8 mouse cellular contexts compared by ENCODE assay signal in the genomic region with DNA sequence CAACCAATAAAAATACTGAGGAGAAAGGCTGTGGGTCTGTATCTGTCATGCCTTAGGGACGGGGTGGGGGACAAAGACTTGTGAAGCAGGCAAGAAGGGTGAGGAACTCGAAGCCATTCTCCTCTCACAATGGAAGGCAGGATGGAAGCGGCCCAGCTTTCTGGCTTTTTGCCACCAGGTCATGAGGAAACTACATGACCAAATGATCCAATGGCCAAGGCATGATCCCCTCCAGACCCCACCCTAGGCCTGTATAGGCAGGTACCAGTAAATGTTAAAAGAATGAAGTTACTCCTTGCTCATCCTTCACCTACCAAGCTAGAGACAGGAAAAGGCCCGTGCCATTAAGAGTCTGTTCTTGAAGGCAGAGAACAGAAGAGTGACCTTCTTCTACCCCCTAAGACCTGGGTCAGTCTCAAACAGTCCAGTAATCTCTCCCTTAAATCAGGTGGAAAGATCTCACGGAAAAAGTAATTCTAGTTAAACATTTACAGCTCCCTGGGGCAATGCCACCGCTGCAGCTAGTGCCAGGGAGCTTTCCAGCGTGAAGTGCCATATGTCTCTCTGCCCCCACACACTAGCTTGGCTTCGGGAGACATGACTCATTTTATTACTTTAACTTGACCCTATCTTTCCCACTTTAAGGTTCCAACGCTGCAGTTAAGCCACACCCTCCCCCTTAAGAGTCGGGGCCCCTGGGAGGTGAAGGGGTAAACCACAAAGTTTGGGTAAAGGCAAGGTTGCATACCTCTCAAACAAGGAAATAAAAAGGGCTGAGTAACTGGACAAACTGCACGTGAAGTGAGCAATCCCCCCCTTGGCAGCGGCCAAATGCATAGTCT. TPM values are rescaled to one million over a fixed set of nuclear protein-coding genes. Genes with fewer than 3 reads are reported as not detected.
A peak's percentile ranks its signal among the peaks of the same experiment; 100 is the strongest.
DNase-seq lines count a peak whose midpoint lies in the region; ATAC-seq lines count a peak whose summit lies in the region.

No protein-coding gene starts in this region.

- H3K27ac ChIP-seq in neural tube, embryonic 11.5 days (ENCODE audit: low read depth, low read length): no peak overlapping the region
- H3K27ac ChIP-seq in embryonic facial prominence, embryonic 10.5 days (replicated peaks): peak overlapping the region; percentile 87
- H3K27ac ChIP-seq in intestine, embryonic 16.5 days (ENCODE audit: low read length): peak overlapping the region; percentile 84
- H3K27ac ChIP-seq in liver, embryonic 15.5 days (replicated peaks): peak overlapping the region; percentile 69
- peak overlapping the region; percentile 62 for H3K27ac ChIP-seq in stomach, embryonic 14.5 days (ENCODE audit: low read length)

- peak overlapping the region; percentile 77 for H3K4me3 ChIP-seq in neural tube, embryonic 11.5 days (ENCODE audit: low read depth, low read length)
- peak overlapping the region; percentile 89 for H3K4me3 ChIP-seq in embryonic facial prominence, embryonic 10.5 days
- peak overlapping the region; percentile 63 for H3K4me3 ChIP-seq in intestine, embryonic 16.5 days (ENCODE audit: low read length)
- H3K4me3 ChIP-seq in liver, embryonic 15.5 days (replicated peaks): peak overlapping the region; percentile 72
- H3K4me3 ChIP-seq in stomach, embryonic 14.5 days (ENCODE audit: low read depth, low read length): peak overlapping the region; percentile 70

- H3K9ac ChIP-seq in neural tube, embryonic 11.5 days (ENCODE audit: low read length): peak overlapping the region; percentile 77
- H3K9ac ChIP-seq in intestine, embryonic 16.5 days (ENCODE audit: low read depth, low read length): peak overlapping the region; percentile 68
- H3K9ac ChIP-seq in liver, embryonic 15.5 days: peak overlapping the region; percentile 70
- peak overlapping the region; percentile 45; the same call in 1 of the 2 replicates for H3K9ac ChIP-seq in stomach, embryonic 14.5 days (replicated peaks; ENCODE audit: low read depth, low read length)

- H3K9me3 ChIP-seq in neural tube, embryonic 11.5 days (ENCODE audit: control insufficient read depth, low read length): no peaks in the 10 kb centered on the region
- H3K9me3 ChIP-seq in embryonic facial prominence, embryonic 10.5 days: no peaks in the 10 kb centered on the region
- H3K9me3 ChIP-seq in intestine, embryonic 16.5 days (ENCODE audit: control insufficient read depth, low read length): no peaks in the 10 kb centered on the region
- H3K9me3 ChIP-seq in liver, embryonic 15.5 days (replicated peaks): no peaks in the 10 kb centered on the region
- no peaks in the 10 kb centered on the region for H3K9me3 ChIP-seq in stomach, embryonic 14.5 days (ENCODE audit: control insufficient read depth, low read depth, low read length)

- H3K4me1 ChIP-seq in neural tube, embryonic 11.5 days (ENCODE audit: control insufficient read depth, insufficient read depth, low read length): peaks cover 12% of the 10 kb centered on the region
- H3K4me1 ChIP-seq in embryonic facial prominence, embryonic 10.5 days: peaks cover 39% of the 10 kb centered on the region
- peaks cover 29% of the 10 kb centered on the region for H3K4me1 ChIP-seq in intestine, embryonic 16.5 days (ENCODE audit: control insufficient read depth, insufficient read depth, low read length)
- H3K4me1 ChIP-seq in liver, embryonic 15.5 days (replicated peaks): peaks cover 38% of the 10 kb centered on the region
- peaks cover 15% of the 10 kb centered on the region for H3K4me1 ChIP-seq in stomach, embryonic 14.5 days (ENCODE audit: control insufficient read depth, insufficient read depth, low read length)

- WGBS in neural tube, embryonic 11.5 days: 72% methylated on average over 12 of the region's 12 CpGs
- 80% methylated on average over 12 of the region's 12 CpGs for WGBS in embryonic facial prominence, embryonic 10.5 days
- WGBS in intestine, embryonic 16.5 days: 42% methylated on average over 12 of the region's 12 CpGs
- 40% methylated on average over 12 of the region's 12 CpGs for WGBS in liver, embryonic 15.5 days (ENCODE audit: insufficient replicate concordance)
- 57% methylated on average over 12 of the region's 12 CpGs for whole genome bisulfite sequencing in stomach, embryonic 14.5 days

- no peak for ATAC-seq in neural tube, embryonic 11.5 days (ENCODE audit: insufficient read depth, low FRiP score, low TSS enrichment)
- peak; percentile 78 for ATAC-seq in intestine, embryonic 16.5 days
- ATAC-seq in liver, embryonic 15.5 days (ENCODE audit: insufficient read depth): no peak
- no peak for ATAC-seq in stomach, embryonic 14.5 days (ENCODE audit: insufficient number of reproducible peaks, insufficient read depth, low FRiP score, low read depth)

- DNase-seq in neural tube, embryonic 11.5 days (ENCODE audit: low spot score): no peak
- DNase-seq in neural tube, embryonic 10.5 days (ENCODE audit: extremely low spot score, low spot score): no peak
- no peak for DNase-seq in embryonic facial prominence, embryonic 10.5 days (ENCODE audit: low spot score)
- DNase-seq in ovary, adult 18-20 months (ENCODE audit: low spot score): no peak
- no peak for DNase-seq in cerebellum, postnatal 36 days

- peak overlapping the region; percentile 92 for H3K4me2 ChIP-seq in neural tube, embryonic 11.5 days (ENCODE audit: low read depth)
- H3K4me2 ChIP-seq in intestine, embryonic 16.5 days (ENCODE audit: low read depth, low read length): peak overlapping the region; percentile 82
- H3K4me2 ChIP-seq in liver, embryonic 15.5 days: peak overlapping the region; percentile 83
- H3K4me2 ChIP-seq in stomach, embryonic 14.5 days (replicated peaks; ENCODE audit: low read depth, low read length): peak overlapping the region; percentile 95

- H3K36me3 ChIP-seq in neural tube, embryonic 11.5 days (ENCODE audit: control insufficient read depth, insufficient read depth, low read length): no peaks in the 10 kb centered on the region
- H3K36me3 ChIP-seq in embryonic facial prominence, embryonic 10.5 days (replicated peaks): peaks cover 18% of the 10 kb centered on the region
- H3K36me3 ChIP-seq in intestine, embryonic 16.5 days (ENCODE audit: control insufficient read depth, insufficient read depth, low read length): no peaks in the 10 kb centered on the region
- H3K36me3 ChIP-seq in liver, embryonic 15.5 days (replicated peaks): peaks cover 16% of the 10 kb centered on the region
- H3K36me3 ChIP-seq in stomach, embryonic 14.5 days (ENCODE audit: control insufficient read depth, insufficient read depth, low read length): peaks cover 2% of the 10 kb centered on the region; the same call in 1 of the 2 replicates

- no peaks in the 10 kb centered on the region for H3K27me3 ChIP-seq in neural tube, embryonic 11.5 days (ENCODE audit: control insufficient read depth, insufficient read depth, low read length)
- peaks cover 40% of the 10 kb centered on the region for H3K27me3 ChIP-seq in embryonic facial prominence, embryonic 10.5 days (replicated peaks; ENCODE audit: low read depth, poor library complexity, severe bottlenecking)
- no peaks in the 10 kb centered on the region for H3K27me3 ChIP-seq in intestine, embryonic 16.5 days (replicated peaks; ENCODE audit: control insufficient read depth, insufficient read depth, low read length)
- 0 out of 2 replicates have a peak, but pooled peaks cover 4% of the 10 kb centered on the region for H3K27me3 ChIP-seq in liver, embryonic 15.5 days
- H3K27me3 ChIP-seq in stomach, embryonic 14.5 days (ENCODE audit: control insufficient read depth, insufficient read depth, low read length): no peaks in the 10 kb centered on the region

RNA-seq across cellular contexts. Expression of a gene that starts 1.2 kb away (rescaled TPM):
- polyA plus RNA-seq in neural tube, embryonic 11.5 days (2014; fragmentation: Nextera tagmentation; extraction: Ambion mirVana): 1.6 and 2.5 TPM in 2 replicates
- polyA plus RNA-seq in embryonic facial prominence, embryonic 10.5 days (2016; fragmentation: Nextera tagmentation; extraction: Ambion mirVana): 1.3 and 1.4 TPM in 2 replicates
- 0.84 and 1.0 TPM in 2 replicates for polyA plus RNA-seq in intestine, embryonic 16.5 days (2015; fragmentation: Nextera tagmentation; extraction: Ambion mirVana)
- polyA plus RNA-seq in liver, embryonic 15.5 days (2015; fragmentation: Nextera tagmentation; extraction: Ambion mirVana): 0.67 TPM in 2 replicates
- 0.87 and 1.6 TPM in 2 replicates for polyA plus RNA-seq in stomach, embryonic 14.5 days (2014; fragmentation: Nextera tagmentation; extraction: Ambion mirVana)

RNA-seq across cellular contexts. Expression of a gene that starts 1.3 kb away (rescaled TPM):
- 190 and 196 TPM in 2 replicates for polyA plus RNA-seq in neural tube, embryonic 11.5 days (2014; fragmentation: Nextera tagmentation; extraction: Ambion mirVana)
- polyA plus RNA-seq in embryonic facial prominence, embryonic 10.5 days (2016; fragmentation: Nextera tagmentation; extraction: Ambion mirVana): 200 and 203 TPM in 2 replicates
- 258 and 278 TPM in 2 replicates for polyA plus RNA-seq in intestine, embryonic 16.5 days (2015; fragmentation: Nextera tagmentation; extraction: Ambion mirVana)
- polyA plus RNA-seq in liver, embryonic 15.5 days (2015; fragmentation: Nextera tagmentation; extraction: Ambion mirVana): 80.5 and 87.1 TPM in 2 replicates
- polyA plus RNA-seq in stomach, embryonic 14.5 days (2014; fragmentation: Nextera tagmentation; extraction: Ambion mirVana): 207 and 215 TPM in 2 replicates

RNA-seq across cellular contexts. Expression of a gene that starts 17.2 kb away (rescaled TPM):
- polyA plus RNA-seq in neural tube, embryonic 11.5 days (2014; fragmentation: Nextera tagmentation; extraction: Ambion mirVana): 6.4 and 7.6 TPM in 2 replicates
- 6.0 and 8.3 TPM in 2 replicates for polyA plus RNA-seq in embryonic facial prominence, embryonic 10.5 days (2016; fragmentation: Nextera tagmentation; extraction: Ambion mirVana)
- polyA plus RNA-seq in intestine, embryonic 16.5 days (2015; fragmentation: Nextera tagmentation; extraction: Ambion mirVana): 10.2 and 10.8 TPM in 2 replicates
- 5.1 and 6.7 TPM in 2 replicates for polyA plus RNA-seq in liver, embryonic 15.5 days (2015; fragmentation: Nextera tagmentation; extraction: Ambion mirVana)
- 21.9 and 26.8 TPM in 2 replicates for polyA plus RNA-seq in stomach, embryonic 14.5 days (2014; fragmentation: Nextera tagmentation; extraction: Ambion mirVana)

RNA-seq across cellular contexts. Expression of a gene that starts 24.1 kb away (rescaled TPM):
- 124 and 126 TPM in 2 replicates for polyA plus RNA-seq in neural tube, embryonic 11.5 days (2014; fragmentation: Nextera tagmentation; extraction: Ambion mirVana)
- 124 TPM in 2 replicates for polyA plus RNA-seq in embryonic facial prominence, embryonic 10.5 days (2016; fragmentation: Nextera tagmentation; extraction: Ambion mirVana)
- 152 and 155 TPM in 2 replicates for polyA plus RNA-seq in intestine, embryonic 16.5 days (2015; fragmentation: Nextera tagmentation; extraction: Ambion mirVana)
- polyA plus RNA-seq in liver, embryonic 15.5 days (2015; fragmentation: Nextera tagmentation; extraction: Ambion mirVana): 77.2 and 81.7 TPM in 2 replicates
- 153 and 154 TPM in 2 replicates for polyA plus RNA-seq in stomach, embryonic 14.5 days (2014; fragmentation: Nextera tagmentation; extraction: Ambion mirVana)

RNA-seq across cellular contexts. Expression of a gene that starts 24.5 kb away (rescaled TPM):
- 174 and 177 TPM in 2 replicates for polyA plus RNA-seq in neural tube, embryonic 11.5 days (2014; fragmentation: Nextera tagmentation; extraction: Ambion mirVana)
- polyA plus RNA-seq in embryonic facial prominence, embryonic 10.5 days (2016; fragmentation: Nextera tagmentation; extraction: Ambion mirVana): 141 and 154 TPM in 2 replicates
- polyA plus RNA-seq in intestine, embryonic 16.5 days (2015; fragmentation: Nextera tagmentation; extraction: Ambion mirVana): 136 and 145 TPM in 2 replicates
- polyA plus RNA-seq in liver, embryonic 15.5 days (2015; fragmentation: Nextera tagmentation; extraction: Ambion mirVana): 94.0 and 97.1 TPM in 2 replicates
- polyA plus RNA-seq in stomach, embryonic 14.5 days (2014; fragmentation: Nextera tagmentation; extraction: Ambion mirVana): 140 and 144 TPM in 2 replicates
